Mouse (Mus musculus): ENCODE data around the gene Ptafr.

Gene Ptafr

GRCm38 (mm10) chr4:132555550-132555949 lies 8.3 kb upstream of the Ptafr start:
- WGBS: 85% methylated on average over 7 of the region's 7 CpGs

GRCm38 (mm10) chr4:132563261-132563660 lies 606 bp upstream of the Ptafr start:
- 65% methylated on average over 3 of the region's 3 CpGs for WGBS

- WGBS: 68% methylated on average over 12 of the region's 12 CpGs
Measured at GRCm38 (mm10) chr4:132565089-132565747, 1.4 kb downstream of the Ptafr start.

DNA sequence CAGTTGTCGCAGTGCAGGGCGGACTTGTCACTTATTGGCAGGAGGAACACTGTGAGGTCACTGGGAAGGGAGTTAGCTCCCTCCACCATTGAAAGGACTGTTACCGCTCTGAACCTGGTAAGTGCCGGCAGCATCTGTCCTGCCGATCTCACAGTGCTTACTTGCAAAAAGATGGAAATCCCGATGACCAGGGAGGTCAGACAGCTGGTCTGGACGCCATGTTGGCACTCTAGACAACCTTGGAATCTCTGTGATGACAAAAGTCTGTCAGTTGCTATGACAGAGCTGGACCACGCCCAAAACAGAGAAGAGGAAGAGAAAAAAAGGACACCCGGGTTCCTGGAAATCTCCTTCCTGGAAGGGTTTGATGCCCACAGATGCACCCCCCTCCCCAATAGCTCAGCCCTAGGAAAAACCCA lies 3.5 kb downstream of the Ptafr start:
- WGBS: 73% methylated on average over 9 of the region's 9 CpGs

DNA sequence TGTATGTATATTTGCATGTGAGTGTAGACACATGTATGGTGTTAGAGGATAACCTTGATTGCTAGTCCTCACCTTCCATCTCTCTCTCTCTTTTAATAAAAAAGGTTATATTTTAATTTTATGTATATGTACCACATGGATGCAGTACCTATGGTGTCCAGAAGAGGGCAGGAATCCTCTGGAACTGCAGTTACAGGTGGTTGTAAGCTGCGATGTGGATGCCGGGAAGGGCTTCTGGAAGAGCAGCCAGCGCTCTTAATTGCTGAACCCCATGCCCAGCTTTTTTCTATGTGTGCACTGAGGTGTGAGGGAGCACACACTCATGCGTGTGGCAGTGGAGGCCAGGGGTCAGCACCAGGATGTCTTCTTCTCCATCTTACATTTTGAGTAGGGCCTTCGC lies 5.2 kb downstream of the Ptafr start:
- 94% methylated on average over 5 of the region's 5 CpGs for whole genome bisulfite sequencing

- WGBS: 55% methylated on average over 9 of the region's 9 CpGs
Measured at GRCm38 (mm10) chr4:132571190-132571589, 7.3 kb downstream of the Ptafr start.

DNA sequence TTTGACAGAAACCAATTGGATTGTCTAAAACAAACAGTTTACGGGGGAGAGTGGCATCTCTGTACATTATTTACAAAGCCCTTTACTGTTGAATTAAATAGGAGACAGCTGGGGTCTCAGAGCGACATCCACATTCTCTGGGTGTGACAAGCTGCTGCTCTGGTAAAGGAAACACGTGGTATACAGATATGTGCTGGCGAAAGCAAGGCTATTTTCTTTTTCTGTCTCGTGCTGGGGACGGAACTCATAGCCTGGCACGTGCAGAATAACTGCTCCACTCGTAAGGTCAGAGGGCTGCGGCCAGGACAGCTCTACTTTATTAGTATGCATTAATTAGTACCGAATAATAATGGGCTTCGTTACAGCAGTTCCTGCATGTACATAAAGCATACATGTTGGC lies 9.5 kb downstream of the Ptafr start:
- 21% methylated on average over 11 of the region's 11 CpGs for WGBS

GRCm38 (mm10) chr4:132574809-132575347 lies 11.0 kb downstream of the Ptafr start:
- 86% methylated on average over 1 of the region's 1 CpGs for WGBS

DNA sequence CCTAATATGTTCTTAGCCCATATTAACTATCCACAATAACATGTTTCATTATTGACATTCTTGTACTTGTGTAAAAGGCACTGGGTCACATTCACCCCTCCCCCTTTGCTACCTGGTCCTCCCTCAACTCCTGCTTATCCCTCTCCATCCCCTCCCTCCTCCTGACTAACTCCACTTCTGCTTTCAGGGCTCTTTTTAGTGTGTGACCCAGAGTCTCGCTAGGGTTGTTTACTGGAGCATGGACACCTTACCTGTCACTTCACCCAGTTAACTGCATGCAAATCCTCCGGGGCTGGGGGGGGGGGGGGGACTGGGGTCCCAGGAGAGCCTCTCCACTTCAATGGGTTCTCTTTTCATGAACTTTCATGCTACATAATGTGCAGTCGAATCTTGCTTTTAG lies 19.9 kb downstream of the Ptafr start:
- WGBS: 68% methylated on average over 3 of the region's 3 CpGs

- WGBS: 76% methylated on average over 2 of the region's 2 CpGs
Measured at GRCm38 (mm10) chr4:132584975-132585374, 21.1 kb downstream of the Ptafr start.

DNA sequence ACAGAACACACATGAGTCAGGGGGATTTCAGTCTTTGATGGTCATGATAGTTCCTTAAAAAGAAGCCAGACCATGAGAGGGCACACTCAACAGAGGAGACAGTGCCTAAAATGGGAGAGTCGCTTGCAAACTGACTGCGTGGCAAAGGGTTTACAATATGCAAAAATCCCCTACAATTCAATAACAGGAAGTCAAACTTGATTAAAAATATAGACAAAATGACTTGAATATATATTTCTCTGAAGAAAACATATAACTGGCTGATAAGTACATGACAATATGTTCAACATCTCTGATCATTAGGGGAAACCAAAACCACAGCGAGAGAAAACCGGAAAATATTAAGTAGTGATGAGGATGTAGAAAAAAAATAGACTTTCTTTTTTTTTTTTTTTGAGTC lies 22.4 kb downstream of the Ptafr start:
- 95% methylated on average over 4 of the region's 4 CpGs for WGBS

DNA sequence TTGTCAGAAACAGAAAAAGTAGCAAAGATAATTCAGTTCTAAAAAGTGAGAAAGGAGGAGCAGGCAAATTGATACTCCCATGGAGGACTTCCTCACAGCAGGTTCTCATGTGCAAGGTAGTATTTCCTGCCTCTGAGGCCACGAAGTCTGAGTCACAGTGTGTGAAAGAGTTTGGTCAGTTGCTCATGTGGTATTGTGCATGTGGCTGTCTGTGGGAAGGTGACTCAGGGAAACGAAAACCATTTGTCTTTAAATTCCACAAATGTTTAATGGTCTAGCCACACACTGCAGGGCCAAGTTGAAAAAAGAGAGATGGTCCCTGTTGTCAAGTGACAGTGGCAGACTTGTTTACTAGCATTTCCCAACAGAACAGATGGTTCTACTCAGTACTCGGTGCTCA lies 24.6 kb downstream of the Ptafr start:
- WGBS: 71% methylated on average over 3 of the region's 3 CpGs

DNA sequence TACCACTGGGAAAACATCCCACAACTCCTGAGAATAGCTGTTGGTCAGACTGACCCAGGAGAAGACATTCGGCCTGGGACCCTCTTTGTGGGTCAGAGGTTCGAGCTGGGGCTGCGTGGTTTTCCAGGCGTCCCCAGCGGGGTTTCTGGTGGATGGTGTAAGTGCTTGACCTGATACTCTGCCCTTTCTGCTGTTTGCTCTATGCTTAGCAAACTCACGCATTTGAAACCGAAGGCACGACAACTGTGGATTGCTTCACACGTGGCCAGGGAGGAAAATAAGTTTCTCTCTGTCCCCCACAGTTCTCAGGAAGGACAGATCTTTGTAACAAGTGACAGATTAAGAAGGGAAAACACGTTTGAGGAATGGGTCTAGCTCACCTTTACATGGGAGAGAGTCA lies 26.8 kb downstream of the Ptafr start:
- 83% methylated on average over 10 of the region's 10 CpGs for WGBS

DNA sequence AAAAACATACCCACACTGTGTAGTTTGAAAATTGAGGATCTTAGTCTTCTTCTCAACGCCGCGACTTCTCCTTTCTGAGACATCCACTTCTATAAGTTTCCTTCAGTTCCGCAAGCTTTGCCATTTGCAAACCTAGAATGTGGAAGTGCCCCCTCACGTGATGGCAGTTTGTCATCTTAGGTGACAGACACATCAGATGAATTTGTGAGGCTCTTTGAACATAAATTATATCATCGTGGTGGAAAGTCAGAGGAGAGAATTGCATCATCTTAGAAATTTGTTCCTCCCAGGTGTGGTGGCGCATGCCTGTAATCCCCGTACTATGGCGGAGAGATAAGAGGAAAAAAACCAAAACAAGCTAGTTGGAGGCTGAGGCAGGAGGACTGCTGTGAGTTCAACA lies 29.1 kb downstream of the Ptafr start:
- 88% methylated on average over 9 of the region's 9 CpGs for WGBS

DNA sequence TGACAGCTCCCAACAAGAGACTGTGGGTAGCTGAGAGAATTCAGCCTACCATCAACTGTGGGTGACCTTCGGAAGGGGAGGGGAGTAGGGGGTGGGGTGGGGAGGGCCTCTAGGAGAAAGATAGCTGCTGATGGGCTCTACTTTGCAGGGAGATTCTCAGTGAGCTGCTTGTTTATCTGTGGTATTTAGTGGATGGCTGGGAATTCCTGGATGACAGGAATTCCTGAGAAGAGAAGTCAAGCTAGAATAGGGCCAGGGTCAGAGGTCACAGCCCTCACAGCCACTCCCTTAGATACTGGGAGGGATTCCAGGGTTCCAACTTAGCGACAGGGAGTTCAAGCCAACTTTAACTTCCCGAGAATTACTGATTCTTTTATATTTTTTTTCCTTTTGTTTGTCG lies 30.3 kb downstream of the Ptafr start:
- 60% methylated on average over 4 of the region's 4 CpGs for WGBS

DNA sequence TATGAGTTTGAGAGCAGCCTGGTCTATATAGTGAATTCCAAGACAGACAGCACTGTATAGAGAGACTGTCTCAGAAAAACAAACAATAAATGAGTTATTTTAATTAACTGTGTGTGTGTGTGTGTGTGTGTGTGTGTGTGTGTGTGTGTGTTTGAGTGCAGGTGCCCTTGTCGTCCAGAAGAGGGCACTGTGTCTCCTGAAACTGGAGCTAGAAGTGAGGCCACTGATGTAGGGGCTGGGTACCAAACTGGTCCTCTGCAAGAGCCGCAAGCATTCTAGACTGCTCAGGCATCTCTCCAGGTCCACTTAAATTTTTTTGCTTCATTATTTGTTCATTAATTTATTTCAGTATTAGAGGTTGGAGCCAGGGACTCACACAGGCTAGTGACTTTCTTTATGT lies 35.0 kb downstream of the Ptafr start:
- WGBS: 88% methylated on average over 2 of the region's 2 CpGs

GRCm38 (mm10) chr4:132599764-132600163 lies 35.9 kb downstream of the Ptafr start:
- WGBS: 78% methylated on average over 3 of the region's 3 CpGs

- WGBS: 86% methylated on average over 6 of the region's 6 CpGs
Measured at GRCm38 (mm10) chr4:132600465-132600864, 36.6 kb downstream of the Ptafr start.

DNA sequence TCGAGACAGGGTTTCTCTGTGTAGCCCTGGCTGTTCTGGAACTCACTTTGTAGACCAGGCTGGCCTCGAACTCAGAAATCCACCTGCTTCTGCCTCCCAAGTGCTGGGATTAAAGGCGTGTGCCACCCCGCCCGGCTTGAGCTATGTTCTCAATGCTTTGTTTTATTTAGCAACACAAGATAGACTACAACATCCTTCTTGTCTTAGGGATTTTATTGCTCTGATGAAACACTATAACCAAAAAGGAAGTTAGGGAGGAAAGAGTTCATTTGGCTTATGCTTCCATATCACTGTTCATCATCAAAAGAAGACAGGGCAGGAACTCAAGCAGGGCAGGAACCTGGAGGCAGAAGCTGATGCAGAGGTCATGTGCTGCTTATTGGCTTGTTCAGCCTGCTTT lies 37.4 kb downstream of the Ptafr start:
- WGBS: 84% methylated on average over 5 of the region's 5 CpGs

DNA sequence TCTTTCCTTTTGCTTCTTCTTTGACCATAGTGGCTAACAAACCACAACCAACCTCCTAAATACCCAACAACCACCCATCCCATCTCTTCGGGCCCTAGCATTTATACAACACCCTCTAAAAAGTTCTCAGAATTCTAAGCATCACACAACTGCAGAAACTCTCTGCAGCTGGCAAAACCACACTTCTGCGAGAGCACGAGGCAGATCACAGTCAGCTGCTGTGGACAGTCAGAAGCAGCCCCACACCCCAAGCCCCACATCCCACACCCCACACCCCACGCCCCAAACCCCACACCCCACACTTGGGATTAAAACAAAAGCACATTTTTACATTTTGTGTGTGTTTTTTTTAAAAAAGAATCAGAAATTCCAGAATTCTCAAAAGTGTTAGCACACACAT lies 39.6 kb downstream of the Ptafr start:
- WGBS: 84% methylated on average over 4 of the region's 4 CpGs

DNA sequence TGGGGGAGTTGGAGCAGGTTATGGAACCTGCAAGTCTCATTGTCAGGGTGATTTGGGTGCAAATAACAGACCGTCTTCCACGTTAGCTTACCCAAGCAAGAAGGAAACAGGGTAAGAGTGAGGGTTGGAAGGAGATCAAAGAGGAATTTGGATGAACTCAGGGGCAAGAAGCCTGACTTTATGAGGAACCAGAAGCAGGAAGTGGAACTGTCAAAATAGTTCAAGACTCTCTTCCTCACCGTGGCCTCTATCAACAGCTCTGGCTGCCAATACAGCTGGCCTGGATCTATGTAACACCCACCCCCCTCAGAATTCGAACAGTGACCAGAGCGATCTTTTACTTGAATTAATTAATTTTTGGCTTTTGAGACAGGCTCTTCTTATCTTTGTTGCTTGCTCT lies 41.9 kb downstream of the Ptafr start:
- 67% methylated on average over 5 of the region's 5 CpGs for WGBS

DNA sequence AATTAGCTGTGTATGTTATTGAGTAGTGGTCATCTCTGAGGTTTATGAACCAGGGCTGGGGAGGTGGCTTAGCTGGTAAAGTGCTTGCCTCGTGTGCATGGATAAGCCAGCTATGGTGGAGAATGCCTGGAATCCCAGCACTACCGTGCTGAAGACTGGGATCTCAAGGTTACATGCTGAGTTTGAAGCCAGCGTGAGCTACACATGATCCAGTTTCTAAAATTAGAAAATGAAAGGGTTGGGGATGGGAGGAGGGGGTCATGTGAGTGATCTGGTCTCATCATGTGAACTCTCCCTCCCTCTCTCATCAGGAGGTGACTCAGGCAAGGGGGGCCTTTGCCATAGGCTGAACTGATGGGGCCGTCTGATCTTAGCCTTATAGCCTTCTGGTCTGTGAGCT lies 44.3 kb downstream of the Ptafr start:
- 62% methylated on average over 4 of the region's 4 CpGs for WGBS

- 83% methylated on average over 3 of the region's 3 CpGs for WGBS
Measured at GRCm38 (mm10) chr4:132610301-132610984, 46.6 kb downstream of the Ptafr start.

All from cerebral cortex, adult 2 months (tissue).